Mouse (Mus musculus) kidney, postnatal 0 days (tissue): ENCODE results near the gene Glrx5. TPM values are rescaled to one million over a fixed set of nuclear protein-coding genes. Genes with fewer than 3 reads are reported as not detected.

Experiments
- ATAC-seq: fragments of 200-750 bp; cut with Nextera tagmentation; replicated peaks from 2 replicates; pipeline ENCODE4 v1.8.0; 2017; ENCODE audit warnings: low read depth, moderate number of reproducible peaks, moderate TSS enrichment, moderate library complexity; ENCODE audit not compliant: low FRiP score
- DNase-seq: peaks from one replicate; pipeline ENCODE4 v3.0.0-alpha.2; 2016; ENCODE audit warnings: low spot score
- H3K27ac ChIP-seq: fragments of 300-500 bp; sonication (generic); 2 replicates; pipeline ENCODE4 v1.5.1; 2014; ENCODE audit warnings: mild to moderate bottlenecking
- H3K27me3 ChIP-seq: fragments of 300-500 bp; sonication (generic); 2 replicates; pipeline ENCODE4 v1.6.1; 2014; ENCODE audit warnings: low read length, mixed read lengths; ENCODE audit not compliant: insufficient read depth
- H3K36me3 ChIP-seq: fragments of 300-500 bp; sonication (generic); 2 replicates; pipeline ENCODE4 v1.6.1; 2014; ENCODE audit warnings: low read length, mixed read lengths; ENCODE audit not compliant: insufficient read depth
- H3K4me1 ChIP-seq: fragments of 300-500 bp; sonication (generic); replicated peaks from 2 replicates; pipeline ENCODE4 v1.6.1; 2014; ENCODE audit warnings: antibody characterized with exemption, low read length, mixed read lengths; ENCODE audit not compliant: insufficient read depth
- H3K4me2 ChIP-seq: fragments of 300-500 bp; sonication (generic); 2 replicates; pipeline ENCODE4 v1.6.1; 2014; ENCODE audit warnings: mild to moderate bottlenecking, low read length, moderate library complexity, mixed read lengths
- H3K4me3 ChIP-seq: fragments of 300-500 bp; sonication (generic); replicated peaks from 2 replicates; pipeline ENCODE4 v1.5.1; 2014; ENCODE audit warnings: low read depth, low read length
- H3K9ac ChIP-seq: fragments of 300-500 bp; sonication (generic); 2 replicates; pipeline ENCODE4 v1.6.1; 2014; ENCODE audit warnings: low read depth, low read length
- H3K9me3 ChIP-seq: fragments of 300-500 bp; sonication (generic); replicated peaks from 2 replicates; pipeline ENCODE4 v1.6.1; 2016; ENCODE audit warnings: low read length, inconsistent platforms, mixed read lengths
- CTCF ChIP-seq: IDR thresholded peaks from 2 replicates; pipeline ENCODE4 v1.5.1; 2016; ENCODE audit warnings: antibody characterized with exemption, low read depth, mild to moderate bottlenecking, moderate library complexity
- WGBS: fragments of 180-500 bp; shearing (Covaris S2); extraction: QIAGEN DNeasy Blood & Tissue Kit; methylation state at CpG from one replicate; pipeline ENCODE4 v1.1.7; 2014; 5-methylcytosine and 5-hydroxymethylcytosine counted together
- microRNA-seq: library from miRNA; unstranded; fragments of <30 nt; microRNA quantifications from one replicate; pipeline ENCODE4, GENCODE M21; 2016
- polyA plus RNA-seq: library from polyadenylated mRNA; unstranded; fragments of >200 nt; fragmentation: Nextera tagmentation; extraction: Ambion mirVana; gene quantifications from 2 replicates; pipeline ENCODE4 v1.2.1, GENCODE M21; 2015

Gene Glrx5
- polyA plus RNA-seq, 1 experiment from 2014 or later = 225 TPM

DNA sequence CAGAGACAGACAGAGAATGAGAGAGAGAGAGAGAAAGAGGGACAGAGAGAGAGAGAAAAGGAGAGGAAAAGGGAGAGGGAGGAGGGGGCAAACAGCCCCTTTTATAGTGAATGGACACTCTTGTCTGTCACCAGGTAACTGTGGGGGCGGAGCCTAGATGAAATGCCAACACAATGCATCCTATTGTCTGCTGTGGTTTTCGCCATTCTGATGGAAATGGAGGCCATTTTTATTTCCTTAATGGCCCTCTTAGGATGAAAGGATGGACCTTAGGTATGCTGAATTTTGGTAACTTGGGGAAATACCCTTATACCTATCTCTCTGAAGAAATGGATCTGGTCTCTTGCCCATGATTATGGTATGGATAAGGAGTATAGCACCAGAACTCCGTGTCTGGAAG is 54.9 kb downstream of the Glrx5 start:
- no peaks in the 10 kb centered on the region for H3K27me3 ChIP-seq
- no peaks in the 10 kb centered on the region for H3K4me1 ChIP-seq
- no peak for DNase-seq
- H3K27ac ChIP-seq = no peak overlapping the region
- no peaks in the 10 kb centered on the region for H3K9me3 ChIP-seq
- ATAC-seq = no peak
- H3K4me3 ChIP-seq = no peak overlapping the region
- H3K9ac ChIP-seq = no peak overlapping the region
- TF ChIP-seq CTCF = no peak
- H3K36me3 ChIP-seq = no peaks in the 10 kb centered on the region
- H3K4me2 ChIP-seq = no peak overlapping the region
- 84% methylated on average over 3 of the region's 3 CpGs for WGBS

GRCm38 (mm10) chr12:105089231-105089630 is 56.7 kb downstream of the Glrx5 start:
- no peak for DNase-seq
- WGBS = 64% methylated on average over 5 of the region's 5 CpGs
- H3K9me3 ChIP-seq = no peaks in the 10 kb centered on the region
- no peak for TF ChIP-seq CTCF
- no peaks in the 10 kb centered on the region for H3K4me1 ChIP-seq
- no peak overlapping the region for H3K4me2 ChIP-seq
- no peaks in the 10 kb centered on the region for H3K36me3 ChIP-seq
- H3K9ac ChIP-seq = no peak overlapping the region
- H3K27me3 ChIP-seq = no peaks in the 10 kb centered on the region
- H3K27ac ChIP-seq = no peak overlapping the region
- ATAC-seq = no peak
- no peak overlapping the region for H3K4me3 ChIP-seq

DNA sequence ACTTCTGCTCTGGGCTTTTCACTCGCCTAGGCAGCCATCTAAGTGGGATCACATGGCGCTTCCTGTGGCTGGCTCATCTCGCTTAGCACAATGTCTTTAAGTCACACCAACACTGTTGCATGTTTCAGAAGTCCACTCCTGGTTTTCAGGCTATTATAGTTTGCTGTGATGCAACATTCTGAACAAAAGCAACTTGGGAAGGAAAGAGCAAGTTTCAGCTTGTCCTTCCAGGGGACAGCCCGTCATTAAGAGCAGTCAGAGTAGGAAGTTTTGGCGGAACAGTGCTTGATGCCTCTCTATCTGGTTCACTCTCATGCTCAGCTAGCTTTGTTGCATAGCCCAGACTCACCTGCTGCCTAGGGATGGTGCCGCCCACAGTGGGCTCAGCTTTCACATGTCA is 59.1 kb downstream of the Glrx5 start:
- Histone ChIP-seq H3K4me3 (no peak overlapping the region), H3K9me3 (no peaks in the 10 kb centered on the region), H3K27ac (no peak overlapping the region), H3K4me1 (no peaks in the 10 kb centered on the region), H3K9ac (no peak overlapping the region), H3K27me3 (no peaks in the 10 kb centered on the region), H3K36me3 (no peaks in the 10 kb centered on the region), H3K4me2 (no peak overlapping the region)
- no peak for TF ChIP-seq CTCF
- DNase-seq (no peak), ATAC-seq (no peak)
- 85% methylated on average over 6 of the region's 6 CpGs for WGBS

Small RNA genes within 50 kb of the gene (microRNA-seq; reads per million reads assigned to microRNA genes)
- gene Mir3069 = 1.0 reads per million

Other genes with a start within 250 kb of the Glrx5 start
- 6.0 and 7.3 TPM in 2 replicates for gene Clmn, start 167.6 kb upstream of the Glrx5 start, polyA plus RNA-seq
- 1.0 and 1.3 TPM in 2 replicates for gene Syne3, start 22.9 kb upstream of the Glrx5 start, polyA plus RNA-seq
- gene Tcl1b2, start 113.3 kb downstream of the Glrx5 start, polyA plus RNA-seq = not detected in 2 replicates
- gene Tcl1b1, start 127.0 kb downstream of the Glrx5 start, polyA plus RNA-seq = not detected in 2 replicates
- not detected in 2 replicates for gene Tcl1b5, start 143.7 kb downstream of the Glrx5 start, polyA plus RNA-seq
- not detected in 2 replicates for gene Tcl1b3, start 158.4 kb downstream of the Glrx5 start, polyA plus RNA-seq
- not detected in 2 replicates for gene Tcl1b4, start 169.3 kb downstream of the Glrx5 start, polyA plus RNA-seq
- not detected in 2 replicates for gene Tcl1, start 190.1 kb downstream of the Glrx5 start, polyA plus RNA-seq